Mouse (Mus musculus): ENCODE results near the gene Bdkrb1. TPM values are rescaled to one million over a fixed set of nuclear protein-coding genes. Genes with fewer than 3 reads are reported as not detected.

The Bdkrb1 gene
- total and polyA plus RNA-seq, 2 experiments from 2014 or later = 0.11 TPM; not detected in 1

DNA sequence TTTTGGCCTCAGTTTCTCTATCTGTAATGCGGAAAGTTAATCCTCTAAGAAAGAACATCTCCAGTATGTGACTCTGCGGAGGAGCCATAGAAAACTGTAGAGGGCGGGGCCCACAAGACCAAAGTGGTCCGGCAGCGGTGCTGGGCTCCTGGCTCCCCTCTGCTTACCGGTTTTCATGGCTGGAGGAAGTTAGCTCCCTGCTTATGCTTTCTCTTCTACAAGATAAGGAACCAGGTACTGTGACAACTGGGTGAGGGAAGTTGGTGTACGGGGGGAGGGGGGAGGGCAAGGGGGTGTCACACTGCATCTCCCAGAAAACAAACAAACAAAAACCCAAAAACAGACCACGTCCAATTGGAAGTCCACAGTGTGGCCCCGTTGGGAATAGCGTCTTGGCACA lies 4.4 kb upstream of the Bdkrb1 start:
- Histone ChIP-seq H3K4me3 (ENCODE audit: low read depth, low read length) (no peak overlapping the region), H3K9ac (no peak overlapping the region), H3K27ac (ENCODE audit: low read depth, low read length) (no peak overlapping the region), H3K9me3 (ENCODE audit: low read length) (no peaks in the 10 kb centered on the region), H3K4me1 (ENCODE audit: insufficient read depth) (no peaks in the 10 kb centered on the region), H3K27me3 (ENCODE audit: insufficient read depth, low read length) (no peaks in the 10 kb centered on the region), H3K36me3 (ENCODE audit: insufficient read depth) (no peaks in the 10 kb centered on the region), H3K4me2 (ENCODE audit: low read depth) (no peak overlapping the region)
- 83% methylated on average over 10 of the region's 10 CpGs for WGBS
- DNase-seq (no peak), ATAC-seq (no peak)
- TF ChIP-seq CTCF (IDR thresholded peaks at IDR 0.05; ENCODE audit: low read depth) = no peak

- no peak overlapping the region for H3K4me2 ChIP-seq (ENCODE audit: low read depth)
- DNase-seq (no peak), ATAC-seq (no peak)
- no peak overlapping the region for H3K27ac ChIP-seq (ENCODE audit: low read depth, low read length)
- H3K27me3 ChIP-seq (ENCODE audit: insufficient read depth, low read length) = no peaks in the 10 kb centered on the region
- WGBS = 61% methylated on average over 5 of the region's 5 CpGs
- TF ChIP-seq CTCF (IDR thresholded peaks at IDR 0.05; ENCODE audit: low read depth) = no peak
- H3K4me3 ChIP-seq (ENCODE audit: low read depth, low read length) = no peak overlapping the region
- H3K9ac ChIP-seq = no peak overlapping the region
- no peaks in the 10 kb centered on the region for H3K9me3 ChIP-seq (ENCODE audit: low read length)
- no peaks in the 10 kb centered on the region for H3K36me3 ChIP-seq (ENCODE audit: insufficient read depth)
- no peaks in the 10 kb centered on the region for H3K4me1 ChIP-seq (ENCODE audit: insufficient read depth)
Measured at GRCm38 (mm10) chr12:105599098-105599497, 3.8 kb upstream of the Bdkrb1 start.

DNA sequence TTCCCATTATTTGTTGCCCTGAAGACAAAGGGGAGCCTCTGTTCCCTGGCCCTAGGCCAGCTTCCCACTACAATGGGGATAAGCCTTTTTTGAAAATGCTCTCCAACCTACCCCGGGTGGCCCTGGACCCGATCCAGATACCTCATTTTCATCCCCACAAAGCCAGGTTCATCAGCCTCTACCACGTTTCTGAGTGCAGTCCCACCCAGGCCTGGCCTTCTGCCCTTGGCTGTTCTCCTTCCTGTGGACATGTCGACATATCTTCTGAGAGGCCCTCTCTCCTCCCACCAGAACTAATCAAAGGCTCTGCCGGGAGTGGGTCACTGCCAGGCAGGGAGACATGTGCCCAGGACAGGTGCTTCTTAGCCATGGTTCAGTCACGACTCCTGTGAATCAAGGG lies 1.3 kb upstream of the Bdkrb1 start:
- TF ChIP-seq CTCF (IDR thresholded peaks at IDR 0.05; ENCODE audit: low read depth) = no peak
- no peak overlapping the region for H3K4me2 ChIP-seq (ENCODE audit: low read depth)
- H3K9ac ChIP-seq = no peak overlapping the region
- H3K27ac ChIP-seq (ENCODE audit: low read depth, low read length) = no peak overlapping the region
- 24% methylated on average over 6 of the region's 6 CpGs for WGBS
- H3K27me3 ChIP-seq (ENCODE audit: insufficient read depth, low read length) = no peaks in the 10 kb centered on the region
- DNase-seq (no peak), ATAC-seq (0 out of 2 replicates have a peak, but pooled peaks have one; percentile 1)
- H3K4me3 ChIP-seq (ENCODE audit: low read depth, low read length) = no peak overlapping the region
- H3K9me3 ChIP-seq (ENCODE audit: low read length) = no peaks in the 10 kb centered on the region
- no peaks in the 10 kb centered on the region for H3K4me1 ChIP-seq (ENCODE audit: insufficient read depth)
- no peaks in the 10 kb centered on the region for H3K36me3 ChIP-seq (ENCODE audit: insufficient read depth)

- no peak for ATAC-seq
- H3K27me3 ChIP-seq (ENCODE audit: insufficient read depth, low read length) = no peaks in the 10 kb centered on the region
- no peaks in the 10 kb centered on the region for H3K36me3 ChIP-seq (ENCODE audit: insufficient read depth)
- no peak overlapping the region for H3K9ac ChIP-seq
- no peak overlapping the region for H3K27ac ChIP-seq (ENCODE audit: low read depth, low read length)
- H3K4me3 ChIP-seq (ENCODE audit: low read depth, low read length) = no peak overlapping the region
- TF ChIP-seq CTCF (IDR thresholded peaks at IDR 0.05; ENCODE audit: low read depth) = no peak
- DNase-seq = no peak
- H3K9me3 ChIP-seq (ENCODE audit: low read length) = no peaks in the 10 kb centered on the region
- 85% methylated on average over 11 of the region's 11 CpGs for WGBS
- H3K4me2 ChIP-seq (ENCODE audit: low read depth) = no peak overlapping the region
- H3K4me1 ChIP-seq (ENCODE audit: insufficient read depth) = no peaks in the 10 kb centered on the region
Measured at GRCm38 (mm10) chr12:105603904-105604303, 1.0 kb downstream of the Bdkrb1 start.

GRCm38 (mm10) chr12:105605212-105605611 lies 2.3 kb downstream of the Bdkrb1 start:
- Histone ChIP-seq H3K27ac (ENCODE audit: low read depth, low read length) (no peak overlapping the region), H3K9ac (no peak overlapping the region), H3K4me1 (ENCODE audit: insufficient read depth) (no peaks in the 10 kb centered on the region), H3K4me3 (ENCODE audit: low read depth, low read length) (no peak overlapping the region), H3K4me2 (ENCODE audit: low read depth) (no peak overlapping the region), H3K9me3 (ENCODE audit: low read length) (no peaks in the 10 kb centered on the region), H3K36me3 (ENCODE audit: insufficient read depth) (no peaks in the 10 kb centered on the region), H3K27me3 (ENCODE audit: insufficient read depth, low read length) (no peaks in the 10 kb centered on the region)
- no peak for ATAC-seq
- no peak for DNase-seq
- 8% methylated on average over 8 of the region's 8 CpGs for WGBS
- no peak for TF ChIP-seq CTCF (IDR thresholded peaks at IDR 0.05; ENCODE audit: low read depth)

DNA sequence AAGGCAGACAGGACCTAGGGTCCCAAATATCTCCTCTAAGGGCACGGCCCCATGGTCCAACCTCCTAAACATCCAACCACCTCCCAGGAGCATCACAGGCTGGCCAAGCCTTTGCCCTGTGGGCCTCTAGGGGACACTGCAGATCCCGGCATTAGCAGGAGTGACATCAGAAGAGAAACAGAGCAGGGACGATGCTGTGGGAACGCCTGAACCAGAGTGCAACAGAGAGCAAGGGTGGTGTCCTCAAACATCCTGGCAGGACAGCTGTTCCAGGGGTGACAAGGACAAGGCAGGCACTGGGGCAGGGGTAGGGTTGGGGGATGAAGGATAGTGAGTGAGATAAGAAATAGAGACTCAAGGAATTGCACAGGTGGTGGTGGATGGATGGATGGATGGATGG lies 4.0 kb downstream of the Bdkrb1 start:
- H3K27ac ChIP-seq (ENCODE audit: low read depth, low read length) = no peak overlapping the region
- no peaks in the 10 kb centered on the region for H3K9me3 ChIP-seq (ENCODE audit: low read length)
- no peak for DNase-seq
- no peaks in the 10 kb centered on the region for H3K27me3 ChIP-seq (ENCODE audit: insufficient read depth, low read length)
- no peak overlapping the region for H3K9ac ChIP-seq
- no peak overlapping the region for H3K4me3 ChIP-seq (ENCODE audit: low read depth, low read length)
- H3K4me1 ChIP-seq (ENCODE audit: insufficient read depth) = no peaks in the 10 kb centered on the region; the same call in 1 of the 2 replicates
- TF ChIP-seq CTCF (IDR thresholded peaks at IDR 0.05; ENCODE audit: low read depth) = no peak
- no peak overlapping the region for H3K4me2 ChIP-seq (ENCODE audit: low read depth)
- no peak for ATAC-seq
- WGBS = 82% methylated on average over 4 of the region's 4 CpGs
- no peaks in the 10 kb centered on the region for H3K36me3 ChIP-seq (ENCODE audit: insufficient read depth)

GRCm38 (mm10) chr12:105611045-105611444 lies 8.2 kb downstream of the Bdkrb1 start:
- H3K4me2 ChIP-seq (ENCODE audit: low read depth) = no peak overlapping the region
- H3K4me1 ChIP-seq (ENCODE audit: insufficient read depth) = no peaks in the 10 kb centered on the region; the same call in 1 of the 2 replicates
- no peak overlapping the region for H3K4me3 ChIP-seq (ENCODE audit: low read depth, low read length)
- ATAC-seq = no peak
- DNase-seq = no peak
- H3K9ac ChIP-seq = no peak overlapping the region
- no peak for TF ChIP-seq CTCF (IDR thresholded peaks at IDR 0.05; ENCODE audit: low read depth)
- peaks cover 13% of the 10 kb centered on the region for H3K36me3 ChIP-seq (ENCODE audit: insufficient read depth)
- no peak overlapping the region for H3K27ac ChIP-seq (ENCODE audit: low read depth, low read length)
- WGBS = 95% methylated on average over 2 of the region's 2 CpGs
- no peaks in the 10 kb centered on the region for H3K27me3 ChIP-seq (ENCODE audit: insufficient read depth, low read length)
- H3K9me3 ChIP-seq (ENCODE audit: low read length) = no peaks in the 10 kb centered on the region

GRCm38 (mm10) chr12:105611748-105612147 lies 8.9 kb downstream of the Bdkrb1 start:
- peak; percentile 84 for ATAC-seq
- no peak overlapping the region for H3K27ac ChIP-seq (ENCODE audit: low read depth, low read length)
- no peaks in the 10 kb centered on the region; the same call in 1 of the 2 replicates for H3K4me1 ChIP-seq (ENCODE audit: insufficient read depth)
- no peaks in the 10 kb centered on the region for H3K9me3 ChIP-seq (ENCODE audit: low read length)
- no peak overlapping the region for H3K9ac ChIP-seq
- peaks cover 20% of the 10 kb centered on the region for H3K36me3 ChIP-seq (ENCODE audit: insufficient read depth)
- peak; percentile 89 for TF ChIP-seq CTCF (IDR thresholded peaks at IDR 0.05; ENCODE audit: low read depth)
- WGBS = 5% methylated on average over 7 of the region's 7 CpGs
- H3K27me3 ChIP-seq (ENCODE audit: insufficient read depth, low read length) = no peaks in the 10 kb centered on the region
- peak; percentile 92 for DNase-seq
- H3K4me3 ChIP-seq (ENCODE audit: low read depth, low read length) = no peak overlapping the region
- no peak overlapping the region for H3K4me2 ChIP-seq (ENCODE audit: low read depth)
